Mouse (Mus musculus) monocyte, adult 59 days (primary cell): ENCODE data around the gene R3hcc1l. TPM values are rescaled to one million over a fixed set of nuclear protein-coding genes. Genes with fewer than 3 reads are reported as not detected.

ENCODE experiments used
- total RNA-seq, 2 experiments: library from RNA; stranded (reverse); gene quantifications; one replicate each; pipeline ENCODE4 v1.2.4; 2023

The R3hcc1l gene
- 10 to 100 TPM; 44.8 to 47.5 TPM for total RNA-seq

DNA sequence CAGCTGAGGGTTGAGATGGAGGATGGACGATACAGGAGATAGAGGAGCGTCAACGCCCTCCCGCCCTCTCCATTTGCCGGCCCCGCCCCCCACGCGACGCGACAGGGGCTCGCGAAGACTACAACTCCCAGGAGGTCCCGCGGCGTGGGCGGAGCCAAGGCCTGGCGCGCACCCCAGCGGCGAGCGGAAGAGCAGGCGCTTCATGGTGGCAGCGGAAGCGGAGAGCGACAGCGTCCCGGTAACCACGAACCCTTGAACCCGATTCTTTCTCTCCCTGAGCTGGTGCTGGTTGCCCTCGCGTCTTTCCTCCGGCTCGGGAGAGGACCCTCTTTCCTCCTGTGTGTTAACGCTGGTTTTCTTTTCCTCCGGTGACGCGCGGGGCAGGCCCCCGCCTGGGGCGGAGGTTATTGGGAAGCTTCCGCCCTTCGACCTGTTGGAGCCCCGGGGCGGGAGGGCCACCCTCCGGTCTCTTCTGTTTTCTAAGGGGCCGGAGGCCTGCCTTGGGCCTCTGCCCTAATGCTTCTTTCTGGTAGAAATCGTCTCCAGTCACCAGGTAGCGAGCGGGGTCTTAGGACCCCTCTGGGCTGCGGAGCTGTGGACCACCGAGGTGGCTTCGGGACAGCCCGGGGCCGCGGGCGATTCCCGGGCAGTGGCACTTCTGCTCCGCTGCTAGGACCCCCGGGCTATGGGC lies at the start of gene R3hcc1l:
Gene R3hcc1l (plus strand): TSS at position 140 of the 691 bp plus-strand sequence.

DNA sequence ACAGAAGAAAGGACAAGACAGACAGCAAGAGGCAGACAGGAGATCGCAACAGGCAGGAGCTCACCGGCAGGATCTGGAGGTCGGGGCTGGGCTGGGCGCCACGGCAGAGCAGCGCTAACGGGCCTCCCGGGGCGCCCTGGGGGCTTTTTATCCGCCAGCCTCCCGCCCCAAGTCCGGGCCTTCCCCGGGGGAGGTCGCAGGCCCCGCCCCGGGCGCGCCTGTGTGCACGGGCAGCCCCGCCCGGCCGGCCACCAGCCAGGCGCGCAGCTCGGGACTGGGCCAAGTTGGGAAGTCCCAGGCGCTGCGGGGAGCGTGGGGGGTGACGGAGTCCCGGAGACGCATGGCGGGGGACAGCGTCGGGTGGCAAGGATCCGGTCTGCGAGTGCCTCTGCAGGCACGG lies 94.1 kb downstream of the R3hcc1l start, which contains the start of gene Loxl4:
Gene Loxl4 (minus strand): TSS at position 160 of the 400 bp plus-strand sequence.

Other genes with a start within 250 kb of the R3hcc1l start
- gene Crtac1, start 87.0 kb upstream of the R3hcc1l start, total RNA-seq, result not detected
- not detected for gene Loxl4, start 94.1 kb downstream of the R3hcc1l start, total RNA-seq
- 1 to 10 TPM; 6.3 to 7.0 TPM for gene Pyroxd2, start 234.0 kb downstream of the R3hcc1l start, total RNA-seq